Mouse (Mus musculus): Measurements from ENCODE around the gene Mettl27. TPM values are rescaled to one million over a fixed set of nuclear protein-coding genes. Genes with fewer than 3 reads are reported as not detected.

Gene Mettl27
- 10.3 and 11.1 TPM in 2 replicates for polyA plus RNA-seq (2014; fragmentation: Nextera tagmentation; extraction: Ambion mirVana)

GRCm38 (mm10) chr5:134932179-134932902 is at the start of gene Mettl27:
Mettl27 (plus strand) TSS chr5:134932368.
- H3K27ac ChIP-seq (ENCODE audit: low read depth, low read length), result peak within 1 kb of the TSS; percentile 65
- no peaks in the 10 kb centered on the region; the same call in 1 of the 2 replicates for H3K36me3 ChIP-seq (ENCODE audit: control insufficient read depth, insufficient read depth, low read length)
- H3K4me2 ChIP-seq, result peak within 1 kb of the TSS; percentile 93
- H3K9ac ChIP-seq (ENCODE audit: low read depth, low read length), result peak within 1 kb of the TSS; percentile 74
- WGBS (ENCODE audit: insufficient replicate concordance), result under 1% methylated on average over 41 of the region's 41 CpGs
- ATAC-seq (replicated peaks; ENCODE audit: insufficient number of reproducible peaks, low FRiP score, low TSS enrichment), result peak; percentile 92
- no peaks in the 10 kb centered on the region for H3K27me3 ChIP-seq (ENCODE audit: control insufficient read depth, insufficient read depth, low read length)
- H3K4me1 ChIP-seq (ENCODE audit: control insufficient read depth, insufficient read depth, low read length), result no peaks in the 10 kb centered on the region; the same call in 1 of the 2 replicates
- H3K9me3 ChIP-seq (replicated peaks; ENCODE audit: control insufficient read depth, low read length), result no peaks in the 10 kb centered on the region
- peak within 1 kb of the TSS; percentile 64 for H3K4me3 ChIP-seq (ENCODE audit: low read depth, low read length)

- WGBS (ENCODE audit: insufficient replicate concordance), result 59% methylated on average over 3 of the region's 3 CpGs
- H3K27me3 ChIP-seq (ENCODE audit: control insufficient read depth, insufficient read depth, low read length), result 0 out of 2 replicates have a peak, but pooled peaks cover 4% of the 10 kb centered on the region
- no peak overlapping the region for H3K4me3 ChIP-seq (ENCODE audit: low read depth, low read length)
- 0 out of 2 replicates have a peak, but pooled peaks cover 3% of the 10 kb centered on the region for H3K4me1 ChIP-seq (ENCODE audit: control insufficient read depth, insufficient read depth, low read length)
- no peak for ATAC-seq (replicated peaks; ENCODE audit: insufficient number of reproducible peaks, low FRiP score, low TSS enrichment)
- no peak overlapping the region for H3K4me2 ChIP-seq
- no peak overlapping the region for H3K9ac ChIP-seq (ENCODE audit: low read depth, low read length)
- H3K36me3 ChIP-seq (ENCODE audit: control insufficient read depth, insufficient read depth, low read length), result no peaks in the 10 kb centered on the region
- H3K27ac ChIP-seq (ENCODE audit: low read depth, low read length), result no peak overlapping the region
- H3K9me3 ChIP-seq (replicated peaks; ENCODE audit: control insufficient read depth, low read length), result no peaks in the 10 kb centered on the region; the same call in 1 of the 2 replicates
These were observed 49.1 kb upstream of the Mettl27 start for GRCm38 (mm10) chr5:134883077-134883476.

GRCm38 (mm10) chr5:134887447-134888335 is 44.5 kb upstream of the Mettl27 start:
- Histone ChIP-seq H3K27ac (ENCODE audit: low read depth, low read length) (peak overlapping the region; percentile 41; the same call in 1 of the 2 replicates), H3K9ac (ENCODE audit: low read depth, low read length) (0 out of 2 replicates have a peak overlapping the region, but pooled peaks have one; percentile 16), H3K36me3 (ENCODE audit: control insufficient read depth, insufficient read depth, low read length) (no peaks in the 10 kb centered on the region), H3K4me1 (ENCODE audit: control insufficient read depth, insufficient read depth, low read length) (peaks cover 7% of the 10 kb centered on the region; the same call in 1 of the 2 replicates), H3K4me3 (ENCODE audit: low read depth, low read length) (no peak overlapping the region), H3K27me3 (ENCODE audit: control insufficient read depth, insufficient read depth, low read length) (0 out of 2 replicates have a peak, but pooled peaks cover 4% of the 10 kb centered on the region), H3K4me2 (no peak overlapping the region), H3K9me3 (replicated peaks; ENCODE audit: control insufficient read depth, low read length) (no peaks in the 10 kb centered on the region)
- peak; percentile 22; the same call in 1 of the 2 replicates for ATAC-seq (replicated peaks; ENCODE audit: insufficient number of reproducible peaks, low FRiP score, low TSS enrichment)
- 46% methylated on average over 18 of the region's 18 CpGs for WGBS (ENCODE audit: insufficient replicate concordance)

GRCm38 (mm10) chr5:134888505-134888904 is 43.7 kb upstream of the Mettl27 start:
- Histone ChIP-seq H3K9me3 (replicated peaks; ENCODE audit: control insufficient read depth, low read length) (no peaks in the 10 kb centered on the region), H3K27ac (ENCODE audit: low read depth, low read length) (no peak overlapping the region), H3K4me1 (ENCODE audit: control insufficient read depth, insufficient read depth, low read length) (peaks cover 7% of the 10 kb centered on the region; the same call in 1 of the 2 replicates), H3K27me3 (ENCODE audit: control insufficient read depth, insufficient read depth, low read length) (0 out of 2 replicates have a peak, but pooled peaks cover 4% of the 10 kb centered on the region), H3K4me2 (no peak overlapping the region), H3K9ac (ENCODE audit: low read depth, low read length) (no peak overlapping the region), H3K4me3 (ENCODE audit: low read depth, low read length) (no peak overlapping the region), H3K36me3 (ENCODE audit: control insufficient read depth, insufficient read depth, low read length) (no peaks in the 10 kb centered on the region)
- WGBS (ENCODE audit: insufficient replicate concordance), result 83% methylated on average over 7 of the region's 7 CpGs
- ATAC-seq (replicated peaks; ENCODE audit: insufficient number of reproducible peaks, low FRiP score, low TSS enrichment), result no peak

GRCm38 (mm10) chr5:134890601-134891054 is 41.5 kb upstream of the Mettl27 start:
- Histone ChIP-seq H3K4me3 (ENCODE audit: low read depth, low read length) (no peak overlapping the region), H3K9me3 (replicated peaks; ENCODE audit: control insufficient read depth, low read length) (no peaks in the 10 kb centered on the region), H3K27me3 (ENCODE audit: control insufficient read depth, insufficient read depth, low read length) (0 out of 2 replicates have a peak, but pooled peaks cover 4% of the 10 kb centered on the region), H3K27ac (ENCODE audit: low read depth, low read length) (no peak overlapping the region), H3K9ac (ENCODE audit: low read depth, low read length) (no peak overlapping the region), H3K4me1 (ENCODE audit: control insufficient read depth, insufficient read depth, low read length) (peaks cover 7% of the 10 kb centered on the region; the same call in 1 of the 2 replicates), H3K36me3 (ENCODE audit: control insufficient read depth, insufficient read depth, low read length) (no peaks in the 10 kb centered on the region), H3K4me2 (no peak overlapping the region)
- no peak for ATAC-seq (replicated peaks; ENCODE audit: insufficient number of reproducible peaks, low FRiP score, low TSS enrichment)
- WGBS (ENCODE audit: insufficient replicate concordance), result 75% methylated on average over 6 of the region's 6 CpGs

GRCm38 (mm10) chr5:134891552-134891951 is 40.6 kb upstream of the Mettl27 start:
- ATAC-seq (replicated peaks; ENCODE audit: insufficient number of reproducible peaks, low FRiP score, low TSS enrichment), result no peak
- 0 out of 2 replicates have a peak overlapping the region, but pooled peaks have one; percentile 22 for H3K27ac ChIP-seq (ENCODE audit: low read depth, low read length)
- no peak overlapping the region for H3K9ac ChIP-seq (ENCODE audit: low read depth, low read length)
- no peak overlapping the region for H3K4me3 ChIP-seq (ENCODE audit: low read depth, low read length)
- 57% methylated on average over 8 of the region's 8 CpGs for WGBS (ENCODE audit: insufficient replicate concordance)
- 0 out of 2 replicates have a peak, but pooled peaks cover 4% of the 10 kb centered on the region for H3K27me3 ChIP-seq (ENCODE audit: control insufficient read depth, insufficient read depth, low read length)
- H3K36me3 ChIP-seq (ENCODE audit: control insufficient read depth, insufficient read depth, low read length), result no peaks in the 10 kb centered on the region
- no peak overlapping the region for H3K4me2 ChIP-seq
- H3K9me3 ChIP-seq (replicated peaks; ENCODE audit: control insufficient read depth, low read length), result no peaks in the 10 kb centered on the region
- peaks cover 7% of the 10 kb centered on the region; the same call in 1 of the 2 replicates for H3K4me1 ChIP-seq (ENCODE audit: control insufficient read depth, insufficient read depth, low read length)

- H3K36me3 ChIP-seq (ENCODE audit: control insufficient read depth, insufficient read depth, low read length), result no peaks in the 10 kb centered on the region
- H3K27ac ChIP-seq (ENCODE audit: low read depth, low read length), result no peak overlapping the region
- H3K4me2 ChIP-seq, result no peak overlapping the region
- no peak for ATAC-seq (replicated peaks; ENCODE audit: insufficient number of reproducible peaks, low FRiP score, low TSS enrichment)
- peaks cover 7% of the 10 kb centered on the region; the same call in 1 of the 2 replicates for H3K4me1 ChIP-seq (ENCODE audit: control insufficient read depth, insufficient read depth, low read length)
- no peak overlapping the region for H3K9ac ChIP-seq (ENCODE audit: low read depth, low read length)
- H3K27me3 ChIP-seq (ENCODE audit: control insufficient read depth, insufficient read depth, low read length), result 0 out of 2 replicates have a peak, but pooled peaks cover under 1% of the 10 kb centered on the region
- H3K9me3 ChIP-seq (replicated peaks; ENCODE audit: control insufficient read depth, low read length), result no peaks in the 10 kb centered on the region
- H3K4me3 ChIP-seq (ENCODE audit: low read depth, low read length), result no peak overlapping the region
- 76% methylated on average over 5 of the region's 5 CpGs for WGBS (ENCODE audit: insufficient replicate concordance)
These were observed 39.5 kb upstream of the Mettl27 start for GRCm38 (mm10) chr5:134892717-134893116.

- Histone ChIP-seq H3K4me3 (ENCODE audit: low read depth, low read length) (no peak overlapping the region), H3K9ac (ENCODE audit: low read depth, low read length) (no peak overlapping the region), H3K9me3 (replicated peaks; ENCODE audit: control insufficient read depth, low read length) (no peaks in the 10 kb centered on the region), H3K27me3 (ENCODE audit: control insufficient read depth, insufficient read depth, low read length) (no peaks in the 10 kb centered on the region), H3K27ac (ENCODE audit: low read depth, low read length) (no peak overlapping the region), H3K36me3 (ENCODE audit: control insufficient read depth, insufficient read depth, low read length) (no peaks in the 10 kb centered on the region), H3K4me1 (ENCODE audit: control insufficient read depth, insufficient read depth, low read length) (peaks cover 4% of the 10 kb centered on the region; the same call in 1 of the 2 replicates), H3K4me2 (no peak overlapping the region)
- WGBS (ENCODE audit: insufficient replicate concordance), result 73% methylated on average over 8 of the region's 8 CpGs
- ATAC-seq (replicated peaks; ENCODE audit: insufficient number of reproducible peaks, low FRiP score, low TSS enrichment), result no peak
These were observed 36.9 kb upstream of the Mettl27 start for GRCm38 (mm10) chr5:134895291-134895690.
